ENCODE assay signal across 19 mouse cellular contexts in genomic region chr1:160147274-160147673, GRCm38 (mm10). TPM values are rescaled to one million over a fixed set of nuclear protein-coding genes. Genes with fewer than 3 reads are reported as not detected.
DNase-seq lines count a peak whose midpoint lies in the region; TF ChIP-seq lines count a peak whose summit lies in the region.
"Had no signal": no experiment of that assay in that cellular context is flagged by ENCODE, and none has a peak within 500 bp of the region (broad histone marks: within the 10 kb centered on the region; RNA-seq: fewer than 3 reads in every experiment).

No protein-coding gene starts in this region.

- no peak overlapping the region for H3K27ac ChIP-seq in layer of hippocampus, adult 2 months
- H3K27ac ChIP-seq: embryonic facial prominence, embryonic 13.5 days; heart, embryonic 13.5 days; hindbrain, embryonic 15.5 days had no signal

- peak; percentile 26; the same call in 1 of the 2 replicates for TF ChIP-seq CTCF in layer of hippocampus, adult 2 months (conservative IDR thresholded peaks at IDR 0.05)

- H3K4me3 ChIP-seq in layer of hippocampus, adult 2 months: no peak overlapping the region
- H3K4me3 ChIP-seq: embryonic facial prominence, embryonic 13.5 days; heart, embryonic 13.5 days; hindbrain, embryonic 15.5 days had no signal

- DNase-seq in layer of hippocampus, adult 2 months (ENCODE audit: low spot score in 2 of 2): no peak
- DNase-seq in layer of hippocampus, postnatal 14 days (ENCODE audit: low spot score in 2 of 2): no peak
- DNase-seq in lung, postnatal 36 days: peak; percentile 6
- no peak for DNase-seq in lung, postnatal 14 days
- DNase-seq in ES-CJ7 (ENCODE audit: low read depth, low spot score): peak; percentile 42
- DNase-seq in right cerebral cortex, postnatal 36 days (ENCODE audit: low spot score in 2 of 2): no peak
- DNase-seq in urinary bladder, postnatal 4 days (ENCODE audit: low spot score in 2 of 2): no peak
- DNase-seq: adrenal gland, postnatal 14 days; B cell, adult 2 months; cerebellum, adult 18-20 months; cerebellum, adult 9-11 months; cerebellum, postnatal 36 days; gastrocnemius, postnatal 36 days; kidney, adult 11 months had no signal

RNA-seq across cellular contexts. Expression of gene Tnn, which starts 6.1 kb away (rescaled TPM):
- total RNA-seq in layer of hippocampus, adult 2 months (2021): under 1 TPM in 1 of 2 experiments, not detected in 1; 0.10 TPM
- total RNA-seq in layer of hippocampus, postnatal 14 days (2021): under 1 TPM in 1 of 2 experiments, not detected in 1; 0.14 TPM
- total RNA-seq: gastrocnemius, adult 8-10 months; gastrocnemius, postnatal 36 days; heart, postnatal 36 days had no signal

RNA-seq across cellular contexts. Expression of gene Mrps14, which starts 47.7 kb away (rescaled TPM):
- 10 to 100 TPM; 61.7 to 65.0 TPM for total RNA-seq in layer of hippocampus, adult 2 months (2021)
- total RNA-seq in layer of hippocampus, postnatal 14 days (2021): 10 to 100 TPM; 59.8 to 62.8 TPM

Comparison
In these comparisons a context has a peak if more than half of its experiments do, and no peak if none do; other contexts are left out.
1. DNase-seq: peak in lung, postnatal 36 days (single experiment) and ES-CJ7 (single experiment); none in layer of hippocampus, adult 2 months (0 of 2), layer of hippocampus, postnatal 14 days (0 of 2), lung, postnatal 14 days (single experiment), right cerebral cortex, postnatal 36 days (0 of 2) and urinary bladder, postnatal 4 days (0 of 2).